Mouse (Mus musculus) kidney, embryonic 15.5 days (tissue): Measurements from ENCODE around the gene Mkln1. TPM values are rescaled to one million over a fixed set of nuclear protein-coding genes. Genes with fewer than 3 reads are reported as not detected.

Source experiments
- ATAC-seq: fragments of 200-750 bp; cut with Nextera tagmentation; replicated peaks from 2 replicates; pipeline ENCODE4 v1.8.0; 2017; ENCODE audit warnings: moderate TSS enrichment; ENCODE audit not compliant: low FRiP score
- H3K27ac ChIP-seq: fragments of 300-500 bp; sonication (generic); 2 replicates; pipeline ENCODE4 v1.5.1; 2015; ENCODE audit warnings: mild to moderate bottlenecking, inconsistent platforms
- H3K27me3 ChIP-seq: fragments of 300-500 bp; sonication (generic); 2 replicates; pipeline ENCODE4 v1.6.1; 2015; ENCODE audit warnings: inconsistent platforms
- H3K36me3 ChIP-seq: fragments of 300-500 bp; sonication (generic); 2 replicates; pipeline ENCODE4 v1.6.1; 2015; ENCODE audit warnings: inconsistent platforms
- H3K4me1 ChIP-seq: fragments of 300-500 bp; sonication (generic); 2 replicates; pipeline ENCODE4 v1.6.1; 2015; ENCODE audit warnings: inconsistent platforms
- H3K4me2 ChIP-seq: fragments of 300-500 bp; sonication (generic); 2 replicates; pipeline ENCODE4 v1.6.1; 2015; ENCODE audit warnings: moderate library complexity, mild to moderate bottlenecking, inconsistent platforms
- H3K4me3 ChIP-seq: fragments of 300-500 bp; sonication (generic); replicated peaks from 2 replicates; pipeline ENCODE4 v1.5.1; 2015; ENCODE audit warnings: mild to moderate bottlenecking, inconsistent platforms
- H3K9ac ChIP-seq: fragments of 300-500 bp; sonication (generic); 2 replicates; pipeline ENCODE4 v1.6.1; 2015; ENCODE audit warnings: mild to moderate bottlenecking, inconsistent platforms
- H3K9me3 ChIP-seq: fragments of 300-500 bp; sonication (generic); replicated peaks from 2 replicates; pipeline ENCODE4 v1.6.1; 2016; ENCODE audit warnings: inconsistent platforms
- WGBS: fragments of 180-500 bp; shearing (Covaris S2); methylation state at CpG from one replicate; pipeline ENCODE4 v1.1.7; 2015; ENCODE audit warnings: mixed read lengths; 5-methylcytosine and 5-hydroxymethylcytosine counted together
- polyA plus RNA-seq: library from polyadenylated mRNA; unstranded; fragments of >200 nt; fragmentation: Nextera tagmentation; extraction: Ambion mirVana; gene quantifications from 2 replicates; pipeline ENCODE4 v1.2.1, GENCODE M21; 2015

The Mkln1 gene
- polyA plus RNA-seq, 1 experiment from 2014 or later, result 206 TPM

GRCm38 (mm10) chr6:31519001-31519471 is 120.5 kb downstream of the Mkln1 start:
- H3K27ac ChIP-seq, result no peak overlapping the region
- no peak overlapping the region for H3K4me2 ChIP-seq
- ATAC-seq, result no peak
- H3K4me3 ChIP-seq, result no peak overlapping the region
- no peaks in the 10 kb centered on the region for H3K27me3 ChIP-seq
- H3K9ac ChIP-seq, result no peak overlapping the region
- H3K4me1 ChIP-seq, result no peaks in the 10 kb centered on the region; the same call in none of the 2 replicates
- 75% methylated on average over 8 of the region's 8 CpGs for WGBS
- H3K36me3 ChIP-seq, result peaks cover 14% of the 10 kb centered on the region
- no peaks in the 10 kb centered on the region for H3K9me3 ChIP-seq

DNA sequence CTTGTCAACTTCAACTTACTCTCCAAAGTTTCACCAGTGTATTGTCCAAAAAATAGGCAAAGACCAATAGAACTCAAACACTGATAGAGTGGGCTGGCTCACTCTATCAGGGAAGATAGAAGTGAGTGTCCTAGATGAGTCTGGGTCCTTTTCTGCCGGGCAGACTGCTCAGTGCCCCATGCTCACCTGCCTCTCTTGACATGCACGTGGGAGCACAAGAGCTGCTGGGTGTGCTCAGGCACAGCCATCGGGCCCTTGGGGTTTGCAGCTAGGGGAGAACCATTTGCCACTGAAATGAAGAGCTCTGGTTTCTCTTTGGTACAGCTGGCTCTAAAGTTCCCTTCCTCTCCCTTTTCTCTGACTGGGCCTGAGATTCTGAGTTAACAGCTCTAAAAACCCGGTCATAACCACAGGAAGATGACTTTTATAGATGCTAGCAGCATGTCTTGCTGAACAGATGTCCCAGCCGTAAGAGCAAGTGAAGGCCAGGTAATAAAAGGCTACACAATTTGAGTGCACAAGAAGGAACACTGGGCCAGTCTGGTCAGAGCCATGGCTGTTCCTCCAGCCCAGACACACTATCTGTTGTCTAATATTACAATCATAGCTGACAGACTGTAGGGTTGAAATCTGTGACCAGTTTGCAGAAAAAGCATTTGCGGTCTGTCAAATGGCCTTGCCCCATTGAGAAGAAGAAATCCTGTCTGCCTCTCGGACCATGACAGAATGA is 122.1 kb downstream of the Mkln1 start:
- Histone ChIP-seq H3K9me3 (no peaks in the 10 kb centered on the region), H3K27ac (no peak overlapping the region)

GRCm38 (mm10) chr6:31521491-31522355 is 123.2 kb downstream of the Mkln1 start:
- H3K27ac ChIP-seq, result no peak overlapping the region
- ATAC-seq, result no peak
- no peak overlapping the region for H3K4me2 ChIP-seq
- H3K9me3 ChIP-seq, result no peaks in the 10 kb centered on the region
- no peaks in the 10 kb centered on the region for H3K27me3 ChIP-seq
- no peaks in the 10 kb centered on the region; the same call in none of the 2 replicates for H3K4me1 ChIP-seq
- no peak overlapping the region for H3K4me3 ChIP-seq
- H3K9ac ChIP-seq, result no peak overlapping the region
- WGBS, result 82% methylated on average over 8 of the region's 8 CpGs
- H3K36me3 ChIP-seq, result peaks cover 6% of the 10 kb centered on the region

More for the DNA sequence above, 122.1 kb downstream of the Mkln1 start:
- Histone ChIP-seq H3K4me2 (no peak overlapping the region), H3K36me3 (peaks cover 6% of the 10 kb centered on the region), H3K4me3 (no peak overlapping the region), H3K9ac (no peak overlapping the region), H3K27me3 (no peaks in the 10 kb centered on the region), H3K4me1 (no peaks in the 10 kb centered on the region; the same call in none of the 2 replicates)
- WGBS, result 50% methylated on average over 7 of the region's 7 CpGs
- no peak for ATAC-seq

- 91% methylated on average over 4 of the region's 4 CpGs for WGBS
- Histone ChIP-seq H3K9me3 (no peaks in the 10 kb centered on the region), H3K9ac (no peak overlapping the region), H3K4me2 (no peak overlapping the region), H3K27ac (no peak overlapping the region), H3K4me3 (no peak overlapping the region), H3K27me3 (no peaks in the 10 kb centered on the region), H3K4me1 (no peaks in the 10 kb centered on the region; the same call in none of the 2 replicates), H3K36me3 (peaks cover 6% of the 10 kb centered on the region)
- no peak for ATAC-seq
These were observed 123.9 kb downstream of the Mkln1 start for GRCm38 (mm10) chr6:31522478-31522877.

GRCm38 (mm10) chr6:31523039-31523438 is 124.5 kb downstream of the Mkln1 start:
- H3K27ac ChIP-seq, result no peak overlapping the region
- H3K4me3 ChIP-seq, result no peak overlapping the region
- WGBS, result 60% methylated on average over 5 of the region's 5 CpGs
- ATAC-seq, result no peak
- no peaks in the 10 kb centered on the region for H3K9me3 ChIP-seq
- H3K27me3 ChIP-seq, result no peaks in the 10 kb centered on the region
- H3K4me2 ChIP-seq, result no peak overlapping the region
- no peak overlapping the region for H3K9ac ChIP-seq
- peaks cover 6% of the 10 kb centered on the region for H3K36me3 ChIP-seq
- no peaks in the 10 kb centered on the region for H3K4me1 ChIP-seq

GRCm38 (mm10) chr6:31523657-31524056 is 125.1 kb downstream of the Mkln1 start:
- Histone ChIP-seq H3K4me1 (no peaks in the 10 kb centered on the region), H3K36me3 (peaks cover 6% of the 10 kb centered on the region), H3K27ac (no peak overlapping the region), H3K4me2 (no peak overlapping the region), H3K9ac (no peak overlapping the region), H3K9me3 (no peaks in the 10 kb centered on the region), H3K27me3 (no peaks in the 10 kb centered on the region), H3K4me3 (no peak overlapping the region)
- 72% methylated on average over 4 of the region's 4 CpGs for WGBS
- ATAC-seq, result no peak

DNA sequence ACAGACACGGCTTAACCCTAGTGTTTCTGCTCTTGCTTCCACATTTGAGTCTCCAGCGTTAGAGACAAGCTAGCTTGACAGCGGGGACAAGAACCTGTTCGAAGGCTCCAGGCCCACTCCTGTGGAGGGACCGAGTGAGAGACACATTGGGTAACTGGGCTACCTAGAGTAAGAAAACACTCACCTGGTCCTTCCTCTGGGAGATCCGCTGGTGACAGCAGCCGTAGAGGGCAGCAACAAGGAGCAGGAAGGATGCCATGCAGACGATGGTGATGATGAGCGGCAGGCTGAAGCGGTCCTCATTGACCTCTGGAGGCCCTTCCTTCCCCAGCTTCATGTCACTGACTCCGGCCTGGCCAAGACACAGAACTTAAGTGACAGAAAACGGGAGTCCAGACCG is 125.6 kb downstream of the Mkln1 start:
- 83% methylated on average over 13 of the region's 13 CpGs for WGBS
- no peak overlapping the region for H3K4me3 ChIP-seq
- H3K27me3 ChIP-seq, result no peaks in the 10 kb centered on the region
- no peaks in the 10 kb centered on the region for H3K4me1 ChIP-seq
- no peak for ATAC-seq
- peaks cover 3% of the 10 kb centered on the region for H3K36me3 ChIP-seq
- no peak overlapping the region for H3K9ac ChIP-seq
- H3K27ac ChIP-seq, result no peak overlapping the region
- no peak overlapping the region for H3K4me2 ChIP-seq
- H3K9me3 ChIP-seq, result no peaks in the 10 kb centered on the region

GRCm38 (mm10) chr6:31524647-31525046 is 126.1 kb downstream of the Mkln1 start:
- Histone ChIP-seq H3K27ac (no peak overlapping the region), H3K9ac (no peak overlapping the region), H3K4me2 (no peak overlapping the region), H3K9me3 (no peaks in the 10 kb centered on the region), H3K36me3 (peaks cover 2% of the 10 kb centered on the region; the same call in 1 of the 2 replicates), H3K4me3 (no peak overlapping the region), H3K4me1 (no peaks in the 10 kb centered on the region), H3K27me3 (no peaks in the 10 kb centered on the region)
- no peak for ATAC-seq
- WGBS, result 80% methylated on average over 8 of the region's 8 CpGs

- no peak overlapping the region for H3K4me3 ChIP-seq
- H3K27ac ChIP-seq, result no peak overlapping the region
- no peak overlapping the region for H3K9ac ChIP-seq
- H3K4me2 ChIP-seq, result no peak overlapping the region
- peaks cover 2% of the 10 kb centered on the region; the same call in 1 of the 2 replicates for H3K36me3 ChIP-seq
- WGBS, result 56% methylated on average over 6 of the region's 6 CpGs
- no peaks in the 10 kb centered on the region for H3K27me3 ChIP-seq
- H3K9me3 ChIP-seq, result no peaks in the 10 kb centered on the region
- H3K4me1 ChIP-seq, result no peaks in the 10 kb centered on the region
- no peak for ATAC-seq
These were observed 126.8 kb downstream of the Mkln1 start for GRCm38 (mm10) chr6:31525231-31525900.

GRCm38 (mm10) chr6:31526929-31527328 is 128.4 kb downstream of the Mkln1 start:
- Histone ChIP-seq H3K27ac (no peak overlapping the region), H3K9ac (no peak overlapping the region), H3K4me2 (no peak overlapping the region), H3K27me3 (no peaks in the 10 kb centered on the region), H3K4me1 (no peaks in the 10 kb centered on the region), H3K4me3 (no peak overlapping the region), H3K36me3 (peaks cover 2% of the 10 kb centered on the region; the same call in 1 of the 2 replicates), H3K9me3 (no peaks in the 10 kb centered on the region)
- 77% methylated on average over 5 of the region's 5 CpGs for WGBS
- no peak for ATAC-seq

DNA sequence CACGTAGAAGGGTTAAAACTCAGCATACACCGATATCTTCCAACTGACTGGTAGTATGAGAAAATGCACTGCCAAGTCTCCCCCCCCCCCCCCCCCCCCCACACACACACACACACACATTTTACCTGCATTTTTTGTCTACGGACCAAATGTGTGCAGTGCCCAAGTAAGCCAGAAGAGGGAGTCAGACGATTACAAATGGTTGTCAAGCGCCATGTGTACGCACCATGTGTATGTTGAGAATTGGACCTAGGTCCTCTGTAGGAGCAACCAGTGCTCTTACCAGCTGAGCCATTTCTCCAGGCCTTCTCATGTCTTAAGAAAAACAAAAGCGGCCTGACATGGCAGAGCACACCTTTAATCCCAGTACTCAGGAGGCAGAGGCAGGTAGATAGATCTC is 129.4 kb downstream of the Mkln1 start:
- WGBS, result 69% methylated on average over 7 of the region's 7 CpGs
- no peak overlapping the region for H3K4me2 ChIP-seq
- ATAC-seq, result no peak

More for the DNA sequence above, 129.4 kb downstream of the Mkln1 start:
- Histone ChIP-seq H3K4me1 (no peaks in the 10 kb centered on the region), H3K9ac (no peak overlapping the region), H3K4me3 (no peak overlapping the region), H3K9me3 (no peaks in the 10 kb centered on the region), H3K27ac (no peak overlapping the region), H3K27me3 (no peaks in the 10 kb centered on the region), H3K36me3 (peaks cover 2% of the 10 kb centered on the region; the same call in 1 of the 2 replicates)
